Mouse (Mus musculus): ENCODE results near the gene Dnah12. TPM values are rescaled to one million over a fixed set of nuclear protein-coding genes. Genes with fewer than 3 reads are reported as not detected.
A peak's percentile ranks its signal among the peaks of the same experiment; 100 is the strongest.
"Not testable (repeated sequence)": the region's sequence is repeated elsewhere in the genome, so short reads cannot be mapped to it uniquely, and the experiment has no call there.

Dnah12 gene
- polyA plus RNA-seq, 1 experiment from 2014 or later: not detected

DNA sequence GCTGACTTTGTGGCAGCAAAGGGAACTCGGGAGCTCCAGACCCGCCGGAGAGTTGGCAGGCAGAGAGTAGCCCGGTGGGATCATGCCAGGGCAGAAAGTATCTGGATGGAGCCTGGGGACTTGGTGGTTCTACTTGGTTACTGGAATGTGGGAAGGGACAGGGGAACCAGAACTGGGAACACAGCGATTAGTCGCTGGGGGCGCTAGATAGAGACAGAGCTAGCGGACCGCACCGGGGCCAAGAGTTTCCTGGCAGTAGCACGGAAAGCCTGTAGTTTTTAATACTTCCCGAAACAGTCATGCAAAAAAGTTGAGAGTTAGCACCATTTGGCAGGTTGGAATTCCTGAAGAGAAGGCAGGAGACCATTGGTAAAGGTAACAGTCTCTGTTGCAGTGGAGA lies 17.7 kb upstream of the Dnah12 start:
- Histone ChIP-seq H3K4me2 (ENCODE audit: low read depth, low read length) (no peak overlapping the region), H3K4me3 (ENCODE audit: low read depth, low read length) (no peak overlapping the region), H3K27ac (replicated peaks; ENCODE audit: low read depth, low read length) (no peak overlapping the region), H3K27me3 (ENCODE audit: control insufficient read depth, insufficient read depth, low read length) (no peaks in the 10 kb centered on the region), H3K4me1 (ENCODE audit: control insufficient read depth, insufficient read depth, low read length) (no peaks in the 10 kb centered on the region), H3K9me3 (replicated peaks; ENCODE audit: control insufficient read depth, low read length) (no peaks in the 10 kb centered on the region), H3K9ac (replicated peaks; ENCODE audit: low read length) (no peak overlapping the region), H3K36me3 (replicated peaks; ENCODE audit: control insufficient read depth, insufficient read depth, low read depth, low read length) (no peaks in the 10 kb centered on the region)
- DNase-seq (ENCODE audit: low spot score) (peak; percentile 51), ATAC-seq (replicated peaks; ENCODE audit: insufficient number of reproducible peaks, low FRiP score, low TSS enrichment, low read depth) (no peak)
- WGBS: 19% methylated on average over 12 of the region's 12 CpGs

DNA sequence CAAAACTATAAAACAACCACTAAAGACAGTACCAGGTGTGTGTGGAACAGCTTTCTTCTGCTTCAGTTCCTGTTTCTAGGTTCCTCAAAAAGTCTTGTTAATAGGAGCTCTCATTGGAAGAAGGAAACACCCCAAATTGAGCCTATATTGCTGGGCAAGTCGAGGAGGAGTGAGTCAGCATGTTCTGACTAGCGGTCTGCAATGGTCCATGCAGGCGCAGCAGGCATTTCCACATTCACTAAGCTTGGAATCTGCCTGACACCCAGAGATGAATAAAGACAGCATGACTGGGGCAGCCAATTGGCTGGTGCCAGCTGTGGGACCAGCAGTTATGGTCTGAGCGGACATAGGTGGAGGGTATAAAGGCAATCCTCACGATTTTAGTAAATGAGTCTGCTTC lies 17.3 kb upstream of the Dnah12 start:
- no peaks in the 10 kb centered on the region for H3K27me3 ChIP-seq (ENCODE audit: control insufficient read depth, insufficient read depth, low read length)
- no peak overlapping the region for H3K9ac ChIP-seq (replicated peaks; ENCODE audit: low read length)
- H3K36me3 ChIP-seq (replicated peaks; ENCODE audit: control insufficient read depth, insufficient read depth, low read depth, low read length): no peaks in the 10 kb centered on the region
- no peak overlapping the region for H3K4me2 ChIP-seq (ENCODE audit: low read depth, low read length)
- no peaks in the 10 kb centered on the region for H3K4me1 ChIP-seq (ENCODE audit: control insufficient read depth, insufficient read depth, low read length)
- H3K9me3 ChIP-seq (replicated peaks; ENCODE audit: control insufficient read depth, low read length): no peaks in the 10 kb centered on the region
- no peak overlapping the region for H3K4me3 ChIP-seq (ENCODE audit: low read depth, low read length)
- WGBS: 78% methylated on average over 5 of the region's 5 CpGs
- no peak overlapping the region for H3K27ac ChIP-seq (replicated peaks; ENCODE audit: low read depth, low read length)
- ATAC-seq (replicated peaks; ENCODE audit: insufficient number of reproducible peaks, low FRiP score, low TSS enrichment, low read depth) (no peak), DNase-seq (ENCODE audit: low spot score) (no peak)

DNA sequence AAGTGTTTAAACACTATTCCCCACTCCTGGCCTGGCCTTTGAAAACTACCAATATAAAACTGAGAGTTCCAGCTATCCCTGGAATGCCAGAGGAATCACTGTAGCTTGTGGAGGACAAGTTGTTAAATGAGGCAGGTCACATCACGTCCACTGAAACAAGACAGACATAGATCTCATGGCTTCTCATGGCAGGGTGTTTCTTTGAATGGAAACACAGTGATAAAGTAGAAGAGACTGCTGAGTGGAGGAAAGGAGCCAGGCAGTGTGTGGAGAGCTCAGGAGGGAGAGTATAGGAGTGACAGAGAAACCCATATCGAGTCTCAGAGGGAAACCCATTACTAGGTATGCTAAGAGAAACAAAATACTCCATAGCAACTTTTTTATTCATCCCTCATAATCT lies 2.3 kb upstream of the Dnah12 start:
- Histone ChIP-seq H3K27me3 (ENCODE audit: control insufficient read depth, insufficient read depth, low read length) (no peaks in the 10 kb centered on the region), H3K4me1 (ENCODE audit: control insufficient read depth, insufficient read depth, low read length) (no peaks in the 10 kb centered on the region), H3K27ac (replicated peaks; ENCODE audit: low read depth, low read length) (no peak overlapping the region), H3K9ac (replicated peaks; ENCODE audit: low read length) (no peak overlapping the region), H3K4me3 (ENCODE audit: low read depth, low read length) (no peak overlapping the region), H3K9me3 (replicated peaks; ENCODE audit: control insufficient read depth, low read length) (no peaks in the 10 kb centered on the region), H3K4me2 (ENCODE audit: low read depth, low read length) (no peak overlapping the region), H3K36me3 (replicated peaks; ENCODE audit: control insufficient read depth, insufficient read depth, low read depth, low read length) (no peaks in the 10 kb centered on the region)
- DNase-seq (ENCODE audit: low spot score): no peak
- WGBS: 64% methylated on average over 2 of the region's 2 CpGs
- no peak for ATAC-seq (replicated peaks; ENCODE audit: insufficient number of reproducible peaks, low FRiP score, low TSS enrichment, low read depth)

DNA sequence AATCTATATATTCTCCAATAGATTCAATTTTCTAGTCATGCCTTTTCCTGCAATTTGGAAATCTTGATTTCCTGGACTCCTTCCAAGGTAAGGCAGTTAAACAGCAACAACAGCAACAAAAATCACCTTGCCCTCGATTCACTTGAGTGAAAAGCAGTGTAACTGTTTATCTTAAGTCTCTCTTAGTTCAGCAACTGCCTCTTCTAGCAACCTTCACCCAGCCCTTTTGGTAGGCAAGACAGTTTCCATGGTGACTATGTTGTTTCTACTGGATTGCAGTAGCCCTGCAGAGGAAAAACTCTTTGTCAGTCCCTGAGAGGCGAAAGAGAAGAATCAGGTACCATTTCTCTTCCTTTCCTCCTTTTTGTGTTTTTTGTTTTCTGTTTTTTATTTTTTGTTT lies 1.7 kb upstream of the Dnah12 start:
- H3K4me1 ChIP-seq (ENCODE audit: control insufficient read depth, insufficient read depth, low read length): no peaks in the 10 kb centered on the region
- DNase-seq (ENCODE audit: low spot score): no peak
- H3K4me3 ChIP-seq (ENCODE audit: low read depth, low read length): no peak overlapping the region
- no peak overlapping the region for H3K27ac ChIP-seq (replicated peaks; ENCODE audit: low read depth, low read length)
- H3K9ac ChIP-seq (replicated peaks; ENCODE audit: low read length): no peak overlapping the region
- H3K36me3 ChIP-seq (replicated peaks; ENCODE audit: control insufficient read depth, insufficient read depth, low read depth, low read length): no peaks in the 10 kb centered on the region
- no peaks in the 10 kb centered on the region for H3K27me3 ChIP-seq (ENCODE audit: control insufficient read depth, insufficient read depth, low read length)
- no peak for ATAC-seq (replicated peaks; ENCODE audit: insufficient number of reproducible peaks, low FRiP score, low TSS enrichment, low read depth)
- 78% methylated on average over 2 of the region's 2 CpGs for WGBS
- no peaks in the 10 kb centered on the region for H3K9me3 ChIP-seq (replicated peaks; ENCODE audit: control insufficient read depth, low read length)
- H3K4me2 ChIP-seq (ENCODE audit: low read depth, low read length): no peak overlapping the region

DNA sequence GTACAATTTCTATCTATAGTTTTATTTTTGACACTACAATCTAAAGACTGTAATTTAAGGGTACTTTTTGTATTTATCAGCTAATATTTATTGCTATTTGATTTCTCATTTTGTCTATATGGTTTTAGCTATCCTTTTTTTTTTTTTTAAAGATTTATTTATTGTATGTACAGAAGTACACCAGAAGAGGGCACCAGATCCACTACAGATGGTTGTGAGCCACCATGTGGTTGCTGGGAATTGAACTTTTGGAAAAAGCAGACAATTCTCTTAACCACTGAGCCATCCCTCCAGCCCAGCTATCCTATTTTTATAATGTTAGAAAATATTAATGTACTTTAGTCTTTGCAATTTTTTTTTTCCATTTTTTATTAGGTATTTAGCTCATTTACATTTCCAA lies 4.8 kb downstream of the Dnah12 start:
- H3K9me3 ChIP-seq (replicated peaks; ENCODE audit: control insufficient read depth, low read length): no peaks in the 10 kb centered on the region
- no peaks in the 10 kb centered on the region for H3K27me3 ChIP-seq (ENCODE audit: control insufficient read depth, insufficient read depth, low read length)
- no peaks in the 10 kb centered on the region for H3K4me1 ChIP-seq (ENCODE audit: control insufficient read depth, insufficient read depth, low read length)
- no peak overlapping the region for H3K4me2 ChIP-seq (ENCODE audit: low read depth, low read length)
- no peaks in the 10 kb centered on the region for H3K36me3 ChIP-seq (replicated peaks; ENCODE audit: control insufficient read depth, insufficient read depth, low read depth, low read length)
- H3K4me3 ChIP-seq (ENCODE audit: low read depth, low read length): no peak overlapping the region
- H3K27ac ChIP-seq (replicated peaks; ENCODE audit: low read depth, low read length): no peak overlapping the region
- peak; percentile 43 for DNase-seq (ENCODE audit: low spot score)
- ATAC-seq (replicated peaks; ENCODE audit: insufficient number of reproducible peaks, low FRiP score, low TSS enrichment, low read depth): no peak
- no peak overlapping the region for H3K9ac ChIP-seq (replicated peaks; ENCODE audit: low read length)

DNA sequence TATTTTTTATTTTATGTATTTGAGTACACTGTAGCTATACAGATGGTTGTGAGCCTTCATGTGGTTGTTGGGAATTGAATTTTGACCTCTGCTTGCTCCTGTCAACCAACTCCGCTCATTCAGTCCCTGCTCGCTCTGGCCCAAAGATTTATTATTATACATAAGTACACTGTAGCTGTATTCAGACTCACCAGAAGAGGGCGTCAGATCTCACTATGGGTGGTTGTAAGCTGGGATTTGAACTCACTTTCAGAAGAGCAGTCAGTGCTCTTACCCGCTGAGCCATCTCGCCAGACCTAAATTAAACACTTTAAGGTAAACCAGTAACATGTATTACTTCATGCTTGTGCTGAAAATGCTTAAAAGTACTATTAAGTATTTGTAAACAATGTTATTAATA lies 12.2 kb downstream of the Dnah12 start:
- DNase-seq (ENCODE audit: low spot score): not testable (repeated sequence)

DNA sequence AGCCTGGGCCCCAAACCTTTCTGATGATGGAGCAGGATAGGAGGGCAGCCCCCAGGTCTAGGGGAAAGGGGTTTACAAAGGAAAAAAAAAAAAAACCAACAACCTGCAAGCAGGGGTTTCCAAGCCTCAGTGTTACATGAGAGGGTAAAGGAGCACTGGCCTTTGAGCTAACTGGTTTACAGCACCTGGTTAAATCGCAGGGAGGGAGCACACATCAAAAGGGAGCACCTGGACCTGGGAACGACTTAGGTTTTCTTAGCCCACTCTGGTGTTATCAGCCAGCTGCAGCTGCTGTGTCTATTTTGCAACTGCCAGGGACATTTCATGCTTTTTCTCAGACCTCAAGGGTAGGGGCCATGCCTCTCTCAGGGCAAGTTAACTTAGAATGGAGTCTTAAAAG lies 26.6 kb downstream of the Dnah12 start:
- ATAC-seq (replicated peaks; ENCODE audit: insufficient number of reproducible peaks, low FRiP score, low TSS enrichment, low read depth); H3K4me2 ChIP-seq (ENCODE audit: low read depth, low read length); H3K36me3 ChIP-seq (replicated peaks; ENCODE audit: control insufficient read depth, insufficient read depth, low read depth, low read length); H3K27me3 ChIP-seq (ENCODE audit: control insufficient read depth, insufficient read depth, low read length); DNase-seq (ENCODE audit: low spot score); H3K4me1 ChIP-seq (ENCODE audit: control insufficient read depth, insufficient read depth, low read length); H3K4me3 ChIP-seq (ENCODE audit: low read depth, low read length); H3K27ac ChIP-seq (replicated peaks; ENCODE audit: low read depth, low read length); H3K9ac ChIP-seq (replicated peaks; ENCODE audit: low read length); H3K9me3 ChIP-seq (replicated peaks; ENCODE audit: control insufficient read depth, low read length): not testable (repeated sequence)
- 69% methylated on average over 2 of the region's 2 CpGs for WGBS

More for the DNA sequence above, 12.2 kb downstream of the Dnah12 start:
- not testable (repeated sequence) for H3K27ac ChIP-seq (replicated peaks; ENCODE audit: low read depth, low read length); ATAC-seq (replicated peaks; ENCODE audit: insufficient number of reproducible peaks, low FRiP score, low TSS enrichment, low read depth); H3K4me2 ChIP-seq (ENCODE audit: low read depth, low read length); H3K4me3 ChIP-seq (ENCODE audit: low read depth, low read length); H3K36me3 ChIP-seq (replicated peaks; ENCODE audit: control insufficient read depth, insufficient read depth, low read depth, low read length); H3K9me3 ChIP-seq (replicated peaks; ENCODE audit: control insufficient read depth, low read length); H3K27me3 ChIP-seq (ENCODE audit: control insufficient read depth, insufficient read depth, low read length); H3K4me1 ChIP-seq (ENCODE audit: control insufficient read depth, insufficient read depth, low read length); H3K9ac ChIP-seq (replicated peaks; ENCODE audit: low read length)
- 86% methylated on average over 5 of the region's 5 CpGs for WGBS

DNA sequence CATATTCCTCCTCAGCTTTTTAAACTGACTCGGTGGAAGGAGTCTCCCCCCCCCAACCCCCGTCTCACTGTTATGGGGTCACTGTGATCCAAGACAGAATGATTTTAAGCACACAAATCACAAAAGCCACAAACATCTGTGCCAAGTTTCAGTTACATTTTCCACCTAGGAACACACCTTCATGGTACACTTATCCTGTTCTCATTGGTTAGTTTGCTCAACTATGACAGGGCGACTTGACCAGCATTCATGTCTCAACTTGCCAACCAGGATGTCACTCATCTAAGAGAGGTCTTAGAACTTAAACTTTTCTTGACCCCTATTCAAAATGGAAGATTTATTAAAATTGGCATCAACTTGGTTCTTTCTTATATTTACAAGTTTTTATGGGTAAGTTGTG lies 31.8 kb downstream of the Dnah12 start:
- Histone ChIP-seq H3K9me3 (replicated peaks; ENCODE audit: control insufficient read depth, low read length) (no peaks in the 10 kb centered on the region), H3K27me3 (ENCODE audit: control insufficient read depth, insufficient read depth, low read length) (no peaks in the 10 kb centered on the region), H3K4me1 (ENCODE audit: control insufficient read depth, insufficient read depth, low read length) (no peaks in the 10 kb centered on the region), H3K36me3 (replicated peaks; ENCODE audit: control insufficient read depth, insufficient read depth, low read depth, low read length) (no peaks in the 10 kb centered on the region), H3K27ac (replicated peaks; ENCODE audit: low read depth, low read length) (no peak overlapping the region), H3K4me3 (ENCODE audit: low read depth, low read length) (no peak overlapping the region), H3K4me2 (ENCODE audit: low read depth, low read length) (no peak overlapping the region), H3K9ac (replicated peaks; ENCODE audit: low read length) (no peak overlapping the region)
- 84% methylated on average over 3 of the region's 3 CpGs for WGBS
- DNase-seq (ENCODE audit: low spot score): no peak
- ATAC-seq (replicated peaks; ENCODE audit: insufficient number of reproducible peaks, low FRiP score, low TSS enrichment, low read depth): no peak

DNA sequence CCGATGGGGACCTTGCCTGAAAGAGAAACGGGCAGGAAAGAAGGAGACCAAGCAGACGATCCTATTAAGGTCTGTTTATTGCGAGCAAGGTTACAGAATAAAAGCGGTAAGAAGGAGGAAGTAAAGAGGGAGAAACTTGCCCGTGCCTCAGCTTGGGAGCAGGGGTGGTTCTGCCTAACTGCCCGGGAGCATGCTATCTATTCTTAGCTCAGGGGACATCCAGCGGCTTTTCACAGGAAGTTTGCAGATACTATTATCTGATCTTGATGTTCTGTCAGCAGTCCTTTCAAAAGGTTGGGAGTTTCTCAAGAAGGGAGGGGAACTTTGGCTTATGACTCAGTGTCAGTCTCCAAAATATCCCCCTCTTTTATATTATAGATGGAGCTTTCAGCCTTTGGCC lies 65.5 kb downstream of the Dnah12 start:
- no peak for ATAC-seq (replicated peaks; ENCODE audit: insufficient number of reproducible peaks, low FRiP score, low TSS enrichment, low read depth)
- H3K4me1 ChIP-seq (ENCODE audit: control insufficient read depth, insufficient read depth, low read length): no peaks in the 10 kb centered on the region
- H3K27me3 ChIP-seq (ENCODE audit: control insufficient read depth, insufficient read depth, low read length): no peaks in the 10 kb centered on the region
- no peaks in the 10 kb centered on the region for H3K36me3 ChIP-seq (replicated peaks; ENCODE audit: control insufficient read depth, insufficient read depth, low read depth, low read length)
- H3K9ac ChIP-seq (replicated peaks; ENCODE audit: low read length): no peak overlapping the region
- no peak for DNase-seq (ENCODE audit: low spot score)
- no peak overlapping the region for H3K4me2 ChIP-seq (ENCODE audit: low read depth, low read length)
- no peak overlapping the region for H3K27ac ChIP-seq (replicated peaks; ENCODE audit: low read depth, low read length)
- no peaks in the 10 kb centered on the region for H3K9me3 ChIP-seq (replicated peaks; ENCODE audit: control insufficient read depth, low read length)
- no peak overlapping the region for H3K4me3 ChIP-seq (ENCODE audit: low read depth, low read length)
- 77% methylated on average over 8 of the region's 8 CpGs for WGBS

All from embryonic facial prominence, embryonic 11.5 days (tissue).